Mouse (Mus musculus) heart, postnatal 0 days (tissue): ENCODE data around the gene Cadm2.

Experiments used
- CTCF ChIP-seq: IDR thresholded peaks from 2 replicates; pipeline ENCODE4 v1.5.1; 2016; ENCODE audit warnings: antibody characterized with exemption, control low read depth, low read depth
- EP300 ChIP-seq: IDR thresholded peaks from 2 replicates; pipeline ENCODE4 v1.6.1; 2016; ENCODE audit warnings: antibody characterized with exemption, low read depth

- no peak for TF ChIP-seq CTCF
- TF ChIP-seq EP300, result no peak
Observed at GRCm38 (mm10) chr16:67367745-67368144, 253.0 kb downstream of the Cadm2 start.
